Mouse (Mus musculus): ENCODE results near the gene Plxna4. TPM values are rescaled to one million over a fixed set of nuclear protein-coding genes. Genes with fewer than 3 reads are reported as not detected.

The Plxna4 gene
- 1 to 10 TPM in 1 of 2 experiments, under 1 TPM in 1; 0.24 to 2.4 TPM for polyA plus RNA-seq (2017; shearing (Covaris generic))

GRCm38 (mm10) chr6:32588056-32588671 is at the start of gene Plxna4:
Gene Plxna4, minus strand, starts transcription at chr6:32588192.

Data from inflammation-experienced regulatory T-cells (primary cell).